Mouse (Mus musculus) olfactory bulb, adult 2 months (tissue): ENCODE measurements around the gene Dnajc17.

ENCODE experiments used
- CTCF ChIP-seq: fragments of 200-500 bp; IDR thresholded peaks from 2 replicates; pipeline ENCODE4 v1.5.1; 2012; ENCODE audit warnings: low read depth, mild to moderate bottlenecking, low read length, moderate library complexity; ENCODE audit not compliant: insufficient read depth
- POLR2A ChIP-seq: fragments of 200-500 bp; IDR thresholded peaks from 2 replicates; pipeline ENCODE4 v1.6.1; 2012; ENCODE audit warnings: mild to moderate bottlenecking, low read depth, low read length, moderate library complexity; ENCODE audit not compliant: insufficient read depth

GRCm38 (mm10) chr2:119194140-119194539 lies 14.5 kb downstream of the Dnajc17 start:
- TF ChIP-seq CTCF (no peak), POLR2A (no peak)
